25 mouse cellular contexts compared by ENCODE assay signal in genomic region chr11:66605998-66606397, GRCm38 (mm10).
DNase-seq lines count a peak whose midpoint lies in the region; ATAC-seq and TF ChIP-seq lines count a peak whose summit lies in the region.
"Had no signal": no experiment of that assay in that cellular context is flagged by ENCODE, and none has a peak within 500 bp of the region (broad histone marks: within the 10 kb centered on the region; RNA-seq: fewer than 3 reads in every experiment).

No protein-coding gene starts in this region.

- ATAC-seq in kidney, embryonic 14.5 days (ENCODE audit: low FRiP score, low TSS enrichment), result peak; percentile 82
- ATAC-seq in kidney, postnatal 0 days (replicated peaks; ENCODE audit: low FRiP score, low read depth), result peak; percentile 49; the same call in 1 of the 2 replicates
- 0 out of 2 replicates have a peak, but pooled peaks have one; percentile 9 for ATAC-seq in neural tube, embryonic 14.5 days (ENCODE audit: low read depth)
- ATAC-seq: forebrain, embryonic 13.5 days; forebrain, embryonic 16.5 days; hindbrain, postnatal 0 days; Patski had no signal

- TF ChIP-seq CTCF in kidney, postnatal 0 days (IDR thresholded peaks at IDR 0.05; ENCODE audit: low read depth), result no peak

- DNase-seq in kidney, postnatal 14 days, result no peak
- peak; percentile 51 for DNase-seq in kidney, postnatal 0 days (ENCODE audit: low spot score)
- DNase-seq in kidney, adult 18-20 months, result no peak
- no peak for DNase-seq in gastrocnemius, postnatal 4 days (ENCODE audit: low spot score in 2 of 2)
- DNase-seq: adrenal gland, postnatal 10 days; adrenal gland, postnatal 36 days; B cell, adult 2 months; cerebellum, adult 18-20 months; cerebellum, adult 9-10 months; cerebellum, postnatal 14 days; gastrocnemius, postnatal 10 days; gastrocnemius, postnatal 36 days; heart, adult 18-20 months; heart, postnatal 14 days; heart, postnatal 4 days had no signal

- H3K9ac ChIP-seq in kidney, embryonic 14.5 days (ENCODE audit: low read depth, low read length), result no peak overlapping the region
- H3K9ac ChIP-seq in kidney, postnatal 0 days (ENCODE audit: low read depth, low read length), result no peak overlapping the region
- H3K9ac ChIP-seq in neural tube, embryonic 14.5 days (replicated peaks; ENCODE audit: low read depth, low read length), result no peak overlapping the region
- H3K9ac ChIP-seq: forebrain, embryonic 13.5 days; heart, embryonic 13.5 days; hindbrain, embryonic 14.5 days had no signal

- H3K4me1 ChIP-seq in kidney, embryonic 14.5 days (ENCODE audit: control insufficient read depth, insufficient read depth, low read length), result no peaks in the 10 kb centered on the region
- no peaks in the 10 kb centered on the region for H3K4me1 ChIP-seq in kidney, postnatal 0 days (replicated peaks; ENCODE audit: insufficient read depth, low read length)
- H3K4me1 ChIP-seq in neural tube, embryonic 14.5 days (ENCODE audit: control insufficient read depth, insufficient read depth, low read length), result no peaks in the 10 kb centered on the region
- H3K4me1 ChIP-seq: heart, embryonic 13.5 days had no signal

- H3K4me2 ChIP-seq in kidney, embryonic 14.5 days (replicated peaks; ENCODE audit: low read depth, low read length), result no peak overlapping the region
- H3K4me2 ChIP-seq in kidney, postnatal 0 days (ENCODE audit: low read length), result no peak overlapping the region
- H3K4me2 ChIP-seq in neural tube, embryonic 14.5 days (ENCODE audit: low read depth, low read length), result no peak overlapping the region
- H3K4me2 ChIP-seq: forebrain, embryonic 13.5 days; heart, embryonic 13.5 days; hindbrain, embryonic 14.5 days had no signal

- H3K27ac ChIP-seq in kidney, embryonic 14.5 days (ENCODE audit: low read depth, low read length), result no peak overlapping the region
- H3K27ac ChIP-seq in kidney, postnatal 0 days, result no peak overlapping the region
- H3K27ac ChIP-seq in neural tube, embryonic 14.5 days (ENCODE audit: low read depth, low read length), result no peak overlapping the region
- H3K27ac ChIP-seq: forebrain, embryonic 10.5 days; forebrain, embryonic 13.5 days; heart, embryonic 13.5 days; hindbrain, embryonic 14.5 days; hindbrain, postnatal 0 days had no signal

- no peaks in the 10 kb centered on the region for H3K36me3 ChIP-seq in kidney, embryonic 14.5 days (ENCODE audit: control insufficient read depth, insufficient read depth, low read length)
- H3K36me3 ChIP-seq in kidney, postnatal 0 days (ENCODE audit: insufficient read depth, low read length), result no peaks in the 10 kb centered on the region
- no peaks in the 10 kb centered on the region for H3K36me3 ChIP-seq in neural tube, embryonic 14.5 days (ENCODE audit: control insufficient read depth, insufficient read depth, low read length)
- H3K36me3 ChIP-seq: forebrain, embryonic 10.5 days; G1E; heart, embryonic 13.5 days had no signal

- H3K9me3 ChIP-seq in kidney, embryonic 14.5 days (ENCODE audit: control insufficient read depth, low read length), result no peaks in the 10 kb centered on the region
- H3K9me3 ChIP-seq in kidney, postnatal 0 days (replicated peaks; ENCODE audit: low read length), result no peaks in the 10 kb centered on the region
- H3K9me3 ChIP-seq in neural tube, embryonic 14.5 days (ENCODE audit: control insufficient read depth, low read length), result no peaks in the 10 kb centered on the region
- H3K9me3 ChIP-seq: forebrain, embryonic 10.5 days; forebrain, embryonic 13.5 days; heart, embryonic 13.5 days had no signal

- no peak overlapping the region for H3K4me3 ChIP-seq in kidney, embryonic 14.5 days (ENCODE audit: low read length)
- H3K4me3 ChIP-seq in kidney, postnatal 0 days (replicated peaks; ENCODE audit: low read depth, low read length), result no peak overlapping the region
- H3K4me3 ChIP-seq in neural tube, embryonic 14.5 days (ENCODE audit: low read depth, low read length), result no peak overlapping the region
- H3K4me3 ChIP-seq: forebrain, embryonic 10.5 days; forebrain, embryonic 13.5 days; heart, embryonic 13.5 days had no signal

- H3K27me3 ChIP-seq in kidney, embryonic 14.5 days (ENCODE audit: control insufficient read depth, insufficient read depth, low read length), result no peaks in the 10 kb centered on the region
- H3K27me3 ChIP-seq in kidney, postnatal 0 days (ENCODE audit: insufficient read depth, low read length), result no peaks in the 10 kb centered on the region
- no peaks in the 10 kb centered on the region for H3K27me3 ChIP-seq in neural tube, embryonic 14.5 days (ENCODE audit: control insufficient read depth, insufficient read depth, low read length)
- H3K27me3 ChIP-seq: forebrain, embryonic 13.5 days; heart, embryonic 13.5 days; Patski had no signal

- 56% methylated on average over 3 of the region's 3 CpGs for WGBS in kidney, embryonic 14.5 days
- WGBS in kidney, postnatal 0 days, result 39% methylated on average over 3 of the region's 3 CpGs
- 80% methylated on average over 3 of the region's 3 CpGs for WGBS in neural tube, embryonic 14.5 days

Comparison
In these comparisons a context has a peak if more than half of its experiments do, and no peak if none do; other contexts are left out.
1. ATAC-seq: peak in every context shown above with its lines; median percentile 82 in kidney, embryonic 14.5 days; 49 in kidney, postnatal 0 days; 9 in neural tube, embryonic 14.5 days.